Mouse (Mus musculus) heart, embryonic 13.5 days (tissue): Measurements from ENCODE around the gene Ddr1. TPM values are rescaled to one million over a fixed set of nuclear protein-coding genes. Genes with fewer than 3 reads are reported as not detected.
A peak's percentile ranks its signal among the peaks of the same experiment; 100 is the strongest.

Experiments used
- ATAC-seq: fragments of 200-750 bp; cut with Nextera tagmentation; 2 replicates; pipeline ENCODE4 v1.8.0; 2017; ENCODE audit warnings: moderate TSS enrichment; ENCODE audit not compliant: insufficient number of reproducible peaks, low FRiP score, low TSS enrichment; ENCODE audit errors: extremely low read depth
- H3K27ac ChIP-seq: fragments of 300-500 bp; sonication (generic); replicated peaks from 2 replicates; pipeline ENCODE4 v1.5.1; 2015; ENCODE audit warnings: moderate library complexity, mild to moderate bottlenecking, inconsistent platforms
- H3K27me3 ChIP-seq: fragments of 300-500 bp; sonication (generic); replicated peaks from 2 replicates; pipeline ENCODE4 v1.6.1; 2015; ENCODE audit warnings: mild to moderate bottlenecking, inconsistent platforms
- H3K36me3 ChIP-seq: fragments of 300-500 bp; sonication (generic); 2 replicates; pipeline ENCODE4 v1.6.1; 2015; ENCODE audit warnings: mild to moderate bottlenecking, inconsistent platforms
- H3K4me1 ChIP-seq: fragments of 300-500 bp; sonication (generic); 2 replicates; pipeline ENCODE4 v1.6.1; 2015; ENCODE audit warnings: inconsistent platforms
- H3K4me2 ChIP-seq: fragments of 300-500 bp; sonication (generic); 2 replicates; pipeline ENCODE4 v1.6.1; 2015; ENCODE audit warnings: inconsistent platforms, mild to moderate bottlenecking, moderate library complexity
- H3K4me3 ChIP-seq: fragments of 300-500 bp; sonication (generic); 2 replicates; pipeline ENCODE4 v1.5.1; 2015; ENCODE audit warnings: moderate library complexity, mild to moderate bottlenecking, inconsistent platforms
- H3K9ac ChIP-seq: fragments of 300-500 bp; sonication (generic); 2 replicates; pipeline ENCODE4 v1.6.1; 2015; ENCODE audit warnings: inconsistent platforms, mild to moderate bottlenecking, moderate library complexity
- H3K9me3 ChIP-seq: fragments of 300-500 bp; sonication (generic); 2 replicates; pipeline ENCODE4 v1.6.1; 2016; ENCODE audit warnings: inconsistent platforms
- WGBS: fragments of 180-500 bp; shearing (Covaris S2); methylation state at CpG from one replicate; pipeline ENCODE4 v1.1.7; 2015; ENCODE audit warnings: mixed read lengths; 5-methylcytosine and 5-hydroxymethylcytosine counted together
- polyA plus RNA-seq: library from polyadenylated mRNA; unstranded; fragments of >200 nt; fragmentation: Nextera tagmentation; extraction: Ambion mirVana; gene quantifications from 2 replicates; pipeline ENCODE4 v1.2.1, GENCODE M21; 2015

Ddr1 gene
- polyA plus RNA-seq, 1 experiment from 2014 or later, result 122 TPM

DNA sequence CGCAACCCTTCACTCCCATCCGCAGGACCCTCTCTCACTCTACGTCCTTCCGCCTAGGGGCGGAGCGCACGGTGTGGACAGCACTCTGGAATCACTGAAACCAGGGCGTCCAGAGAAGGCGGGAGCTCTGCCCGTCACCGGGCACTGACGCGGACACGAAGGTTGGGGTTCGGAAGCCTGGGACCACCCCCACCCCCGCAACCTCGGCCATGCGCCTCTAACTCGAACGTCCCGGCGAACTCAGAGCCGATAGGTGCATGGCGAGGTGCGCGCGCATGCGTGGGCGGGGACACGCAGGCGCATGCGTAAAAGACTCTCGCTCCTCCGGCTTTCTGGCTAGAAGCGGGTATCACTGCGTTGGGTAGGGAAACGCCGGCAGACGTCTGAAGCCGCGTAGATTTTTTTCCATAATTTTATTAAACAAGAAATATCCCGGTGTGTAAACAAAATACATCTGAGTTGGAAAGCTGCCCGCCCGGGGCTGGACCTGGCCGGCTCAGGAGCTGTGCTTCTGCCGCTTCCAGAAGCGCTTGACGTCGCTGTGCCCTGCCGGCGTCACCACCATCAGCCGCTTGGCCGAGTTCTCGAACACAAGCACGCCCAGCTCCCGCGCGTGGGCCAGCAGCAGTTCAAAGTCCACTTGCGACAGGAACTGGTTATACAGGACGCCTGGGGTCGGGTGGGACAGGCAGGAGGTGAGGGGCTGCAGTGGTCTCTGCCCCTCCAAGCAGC, 36.9 kb downstream of the Ddr1 start, which contains the start of gene Vars2:
Gene Vars2 (minus strand): TSS at position 259 of the 732 bp plus-strand sequence.
- Histone ChIP-seq H3K9ac (peak within 1 kb of the TSS; percentile 95), H3K36me3 (peaks cover 54% of the 10 kb centered on the region), H3K9me3 (no peaks in the 10 kb centered on the region), H3K27me3 (no peaks in the 10 kb centered on the region), H3K4me3 (peak within 1 kb of the TSS; percentile 85), H3K4me2 (peak within 1 kb of the TSS; percentile 97), H3K27ac (peak within 1 kb of the TSS; percentile 84), H3K4me1 (peaks cover 19% of the 10 kb centered on the region)
- WGBS, result under 1% methylated on average over 61 of the region's 61 CpGs
- peak; percentile 74 for ATAC-seq

DNA sequence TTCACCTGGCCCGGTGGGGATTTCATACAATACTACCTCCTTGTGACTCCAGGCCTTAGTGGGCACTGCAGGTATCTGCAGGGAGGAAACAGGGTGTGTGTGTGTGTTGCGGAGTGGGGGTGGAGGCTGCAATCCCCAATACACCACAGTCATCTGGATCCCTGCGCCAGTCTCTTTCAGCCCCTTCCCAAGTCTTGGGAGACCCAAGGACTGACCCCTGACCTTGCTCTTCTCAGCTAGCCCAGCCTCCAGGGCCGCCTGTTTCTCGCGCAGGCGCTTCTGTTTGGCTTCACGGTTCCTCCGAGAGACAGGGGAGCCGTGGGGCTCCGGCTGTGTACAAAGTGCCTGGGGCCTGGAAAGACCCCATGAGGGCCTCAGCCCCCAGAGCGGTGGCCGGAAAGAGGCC, 37.6 kb downstream of the Ddr1 start:
- Histone ChIP-seq H3K4me2 (peak overlapping the region; percentile 97), H3K27me3 (no peaks in the 10 kb centered on the region), H3K27ac (peak overlapping the region; percentile 84), H3K9ac (peak overlapping the region; percentile 95), H3K9me3 (no peaks in the 10 kb centered on the region), H3K36me3 (peaks cover 56% of the 10 kb centered on the region), H3K4me1 (peaks cover 19% of the 10 kb centered on the region), H3K4me3 (peak overlapping the region; percentile 85)
- ATAC-seq, result peak; percentile 0; the same call in 1 of the 2 replicates
- WGBS, result 3% methylated on average over 13 of the region's 13 CpGs

DNA sequence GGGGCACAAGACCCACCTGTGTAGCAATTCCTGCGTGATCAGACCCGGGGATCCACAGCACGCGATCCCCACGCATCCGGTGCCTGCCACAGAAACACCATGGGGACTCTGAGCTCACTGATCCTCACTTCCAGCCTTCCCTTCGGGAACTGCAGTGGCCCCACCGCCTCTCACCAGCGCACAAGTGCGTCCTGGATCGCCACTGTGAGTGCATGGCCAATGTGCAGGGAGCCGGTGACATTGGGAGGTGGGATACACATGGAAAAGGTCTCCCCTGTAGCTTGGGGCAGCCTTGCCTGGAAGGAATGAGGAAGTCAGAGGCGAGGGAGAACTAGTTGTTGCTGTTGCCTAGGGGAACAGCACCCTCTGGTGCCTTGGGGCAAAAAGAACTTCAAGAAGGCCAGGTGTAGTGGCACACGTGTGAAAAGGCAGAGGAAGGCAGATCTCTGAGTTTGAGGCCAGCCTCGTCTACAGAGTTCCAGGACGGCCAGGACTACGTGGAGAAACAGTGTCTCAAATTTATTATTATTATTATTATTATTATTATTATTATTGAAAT, 38.4 kb downstream of the Ddr1 start:
- peak overlapping the region; percentile 97 for H3K4me2 ChIP-seq
- WGBS, result 75% methylated on average over 17 of the region's 17 CpGs

DNA sequence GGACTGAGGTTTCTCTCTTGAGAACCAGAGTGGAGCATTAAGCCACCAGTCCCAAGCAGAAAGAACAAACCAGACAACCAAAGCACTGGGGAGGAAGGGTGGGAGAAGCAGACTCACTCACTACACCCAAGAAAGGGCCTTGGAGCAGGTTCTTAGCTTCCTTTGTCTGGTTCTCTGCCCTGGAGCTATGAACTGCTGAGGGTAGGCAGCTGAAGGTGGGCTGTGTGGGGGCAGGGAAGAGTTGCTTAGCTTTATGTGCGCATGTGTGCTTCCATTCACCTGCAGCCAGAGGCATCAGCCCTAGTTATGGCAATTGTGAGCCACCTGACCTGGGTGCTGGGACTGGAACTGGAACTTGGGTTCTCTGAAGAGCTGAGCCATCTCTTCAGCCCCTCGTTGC, 51.3 kb downstream of the Ddr1 start:
- Histone ChIP-seq H3K27ac (no peak overlapping the region), H3K4me2 (no peak overlapping the region), H3K4me3 (no peak overlapping the region), H3K36me3 (peaks cover 33% of the 10 kb centered on the region), H3K9ac (no peak overlapping the region), H3K27me3 (no peaks in the 10 kb centered on the region; the same call in 1 of the 2 replicates), H3K4me1 (no peaks in the 10 kb centered on the region), H3K9me3 (no peaks in the 10 kb centered on the region)
- no peak for ATAC-seq
- whole genome bisulfite sequencing, result 70% methylated on average over 2 of the region's 2 CpGs

More for the DNA sequence above, 38.4 kb downstream of the Ddr1 start:
- Histone ChIP-seq H3K4me1 (peaks cover 19% of the 10 kb centered on the region), H3K9me3 (no peaks in the 10 kb centered on the region), H3K27ac (no peak overlapping the region), H3K9ac (peak overlapping the region; percentile 95), H3K4me3 (no peak overlapping the region), H3K36me3 (peaks cover 59% of the 10 kb centered on the region), H3K27me3 (no peaks in the 10 kb centered on the region)
- ATAC-seq, result no peak

DNA sequence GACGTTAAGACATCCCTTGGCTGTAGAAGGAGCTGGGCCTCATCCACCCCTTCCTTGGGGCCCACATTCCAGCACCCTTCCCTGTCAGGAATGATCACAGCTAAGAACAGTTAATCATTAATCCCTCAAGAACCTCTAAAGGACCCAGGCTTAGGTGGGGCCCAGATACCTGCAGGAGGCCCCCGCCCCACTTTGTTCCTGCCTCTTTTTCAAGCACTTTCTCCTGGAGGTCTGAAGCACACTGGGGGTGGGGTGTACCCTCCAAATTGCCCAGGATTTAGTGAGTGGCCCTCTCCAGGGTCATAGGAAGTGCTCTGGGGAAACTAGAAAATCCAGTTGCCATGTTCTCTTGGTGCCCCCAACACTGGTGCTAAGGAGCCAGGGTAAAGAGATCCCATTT, 55.0 kb downstream of the Ddr1 start:
- Histone ChIP-seq H3K9ac (no peak overlapping the region), H3K4me2 (no peak overlapping the region), H3K9me3 (no peaks in the 10 kb centered on the region), H3K4me3 (no peak overlapping the region), H3K27ac (no peak overlapping the region), H3K27me3 (peaks cover 16% of the 10 kb centered on the region), H3K4me1 (no peaks in the 10 kb centered on the region), H3K36me3 (no peaks in the 10 kb centered on the region)
- 67% methylated on average over 2 of the region's 2 CpGs for WGBS
- ATAC-seq, result no peak

DNA sequence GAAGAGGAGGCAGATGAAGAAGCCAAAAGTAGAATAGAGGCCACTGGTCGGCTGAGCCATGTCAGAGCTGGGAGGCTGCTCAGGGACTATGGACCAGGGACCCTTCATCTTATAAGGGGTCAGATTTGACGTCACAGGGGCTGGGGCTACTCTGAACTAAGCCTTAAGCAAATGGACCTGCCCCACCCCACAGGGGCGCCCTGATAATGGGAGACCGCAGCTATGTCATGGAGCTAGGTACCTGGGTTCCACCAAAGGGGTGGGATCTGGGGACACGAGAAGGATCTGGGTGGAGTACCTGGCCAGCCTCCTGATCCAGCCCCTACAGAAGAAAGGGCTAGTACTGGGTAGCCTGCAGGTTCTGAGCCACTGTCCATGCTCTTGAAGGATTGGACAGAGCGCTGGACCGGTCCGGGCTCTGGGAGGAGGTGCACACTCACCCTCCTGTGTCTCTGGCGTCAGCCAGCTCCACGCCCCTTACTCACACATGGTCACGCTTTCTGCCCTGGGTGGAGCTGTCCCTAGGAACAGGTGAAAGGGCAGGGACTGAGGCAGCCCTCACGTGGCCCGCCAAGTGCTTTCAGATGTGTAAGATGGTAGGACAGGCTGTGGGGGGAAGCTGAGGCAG, 60.7 kb downstream of the Ddr1 start, which contains the start of gene Mucl3:
Gene Mucl3 (minus strand): TSS at position 87 of the 628 bp plus-strand sequence.
- H3K4me3 ChIP-seq, result no peak within 1 kb of the TSS
- H3K36me3 ChIP-seq, result no peaks in the 10 kb centered on the region
- H3K27me3 ChIP-seq, result peaks cover 40% of the 10 kb centered on the region
- no peak for ATAC-seq
- H3K4me1 ChIP-seq, result peaks cover 10% of the 10 kb centered on the region
- H3K9me3 ChIP-seq, result no peaks in the 10 kb centered on the region
- H3K4me2 ChIP-seq, result no peak within 1 kb of the TSS
- H3K27ac ChIP-seq, result no peak within 1 kb of the TSS
- 64% methylated on average over 13 of the region's 13 CpGs for WGBS
- no peak within 1 kb of the TSS for H3K9ac ChIP-seq

DNA sequence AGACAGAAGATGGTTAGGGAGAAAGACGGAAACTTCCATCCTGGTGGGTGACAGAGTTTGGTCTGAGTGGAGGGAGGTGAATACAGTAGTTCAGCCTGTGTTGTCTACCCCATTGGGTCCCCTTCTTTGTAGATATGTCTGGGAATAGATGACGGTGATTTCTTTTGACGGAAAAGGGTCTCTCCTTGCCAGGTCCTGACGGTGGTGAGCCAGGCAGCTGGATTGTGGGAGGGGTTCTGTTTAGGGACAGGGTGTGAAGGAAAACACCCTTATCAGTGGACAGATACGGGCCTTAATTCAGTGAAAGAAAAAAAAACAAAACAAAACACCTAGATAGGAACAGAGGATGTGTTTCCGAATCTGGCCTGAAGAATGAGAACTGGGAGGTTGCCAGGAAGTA, 65.1 kb downstream of the Ddr1 start:
- WGBS, result 28% methylated on average over 6 of the region's 6 CpGs
- Histone ChIP-seq H3K4me2 (peak overlapping the region; percentile 64), H3K27ac (peak overlapping the region; percentile 84), H3K4me1 (peaks cover 23% of the 10 kb centered on the region), H3K36me3 (no peaks in the 10 kb centered on the region), H3K9ac (peak overlapping the region; percentile 52), H3K27me3 (peaks cover 41% of the 10 kb centered on the region), H3K9me3 (no peaks in the 10 kb centered on the region), H3K4me3 (peak overlapping the region; percentile 33)
- ATAC-seq, result no peak

DNA sequence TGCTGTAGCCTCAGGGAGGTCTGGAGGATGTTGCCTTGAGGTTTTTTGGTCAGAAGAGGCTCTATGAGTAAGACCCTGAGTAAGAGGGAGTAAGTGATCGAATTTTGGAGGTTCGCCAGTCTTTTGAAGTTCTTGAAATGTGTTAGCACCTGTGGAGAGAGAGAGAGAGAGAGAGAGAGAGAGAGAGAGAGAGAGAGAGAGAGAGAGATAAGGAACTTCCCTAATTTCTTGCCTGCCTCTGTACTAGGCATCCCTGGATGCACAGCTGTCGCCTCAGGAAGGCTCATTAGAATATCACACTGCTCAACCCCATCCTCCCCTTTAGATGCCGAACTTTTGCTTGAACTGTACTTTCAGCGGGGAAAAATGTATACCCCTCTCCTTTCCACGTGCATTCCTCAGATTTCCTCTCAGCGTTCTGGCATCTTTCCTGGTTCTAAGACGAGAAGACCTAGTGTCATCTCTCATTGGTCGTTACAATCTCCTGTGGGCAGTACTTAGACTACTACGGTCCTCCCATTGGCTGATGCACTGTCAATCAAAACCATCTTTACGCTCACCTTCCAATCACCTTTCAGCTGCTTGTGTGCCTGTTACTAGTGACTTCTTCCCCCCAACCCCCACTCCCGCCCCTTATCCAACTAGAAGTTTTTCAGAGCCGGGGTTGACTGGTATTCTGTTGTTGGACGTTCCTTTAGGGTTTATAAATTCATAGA, 65.8 kb downstream of the Ddr1 start:
- 14% methylated on average over 14 of the region's 14 CpGs for WGBS
- Histone ChIP-seq H3K9ac (peak overlapping the region; percentile 52; the same call in 1 of the 2 replicates), H3K27ac (peak overlapping the region; percentile 84), H3K9me3 (no peaks in the 10 kb centered on the region), H3K4me3 (peak overlapping the region; percentile 33), H3K36me3 (no peaks in the 10 kb centered on the region), H3K4me2 (peak overlapping the region; percentile 64), H3K27me3 (peaks cover 34% of the 10 kb centered on the region), H3K4me1 (peaks cover 25% of the 10 kb centered on the region)
- peak; percentile 79 for ATAC-seq

DNA sequence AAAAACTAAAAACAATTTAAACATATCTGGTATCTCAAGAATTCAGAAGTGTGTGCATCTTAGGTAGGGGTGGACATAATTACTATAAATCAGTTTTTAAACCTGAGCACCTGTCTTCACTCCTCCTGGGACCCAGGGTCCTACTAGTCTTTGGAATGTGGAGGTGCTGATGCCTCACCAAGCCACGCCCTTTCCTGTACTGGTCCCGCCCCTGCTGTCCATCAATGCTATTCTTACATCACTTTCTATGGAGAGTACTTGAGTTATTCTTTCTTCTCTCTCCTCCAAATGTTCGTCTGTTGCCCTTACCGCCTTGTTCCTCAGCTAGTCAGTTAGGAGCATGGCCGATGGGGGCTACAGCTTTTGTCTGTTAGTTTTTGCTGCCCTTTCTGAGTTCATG, 68.1 kb downstream of the Ddr1 start:
- Histone ChIP-seq H3K9ac (no peak overlapping the region), H3K9me3 (no peaks in the 10 kb centered on the region), H3K4me1 (peaks cover 25% of the 10 kb centered on the region), H3K4me2 (peak overlapping the region; percentile 67), H3K27me3 (peaks cover 27% of the 10 kb centered on the region), H3K27ac (no peak overlapping the region), H3K36me3 (no peaks in the 10 kb centered on the region), H3K4me3 (no peak overlapping the region)
- no peak for ATAC-seq
- 34% methylated on average over 5 of the region's 5 CpGs for WGBS

DNA sequence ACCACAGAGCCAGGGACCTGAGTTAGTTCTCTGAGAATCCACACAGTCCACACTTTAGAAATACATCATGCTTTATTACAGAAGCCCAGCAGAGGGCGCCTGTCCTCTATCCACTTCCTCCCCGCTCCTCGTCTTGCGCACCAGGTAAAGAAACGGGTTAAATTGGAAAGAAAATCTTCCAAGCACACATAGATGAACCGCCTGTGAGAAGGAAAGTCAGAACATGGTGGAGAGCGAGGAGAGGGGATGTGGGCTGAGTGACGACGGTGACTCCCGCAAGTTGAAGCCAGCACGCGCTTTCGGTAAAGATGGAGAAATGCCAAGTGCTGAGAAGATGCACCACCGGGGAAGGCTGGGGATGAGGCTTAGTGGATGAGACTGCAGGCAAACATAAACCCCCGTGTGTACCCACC, 68.7 kb downstream of the Ddr1 start:
- peak overlapping the region; percentile 45; the same call in 1 of the 2 replicates for H3K9ac ChIP-seq
- peak overlapping the region; percentile 67 for H3K4me2 ChIP-seq
- WGBS, result 1% methylated on average over 15 of the region's 15 CpGs
- no peaks in the 10 kb centered on the region for H3K36me3 ChIP-seq
- peak overlapping the region; percentile 50 for H3K4me3 ChIP-seq
- ATAC-seq, result no peak
- H3K9me3 ChIP-seq, result no peaks in the 10 kb centered on the region
- peaks cover 25% of the 10 kb centered on the region for H3K4me1 ChIP-seq
- no peak overlapping the region for H3K27ac ChIP-seq
- peaks cover 27% of the 10 kb centered on the region for H3K27me3 ChIP-seq

DNA sequence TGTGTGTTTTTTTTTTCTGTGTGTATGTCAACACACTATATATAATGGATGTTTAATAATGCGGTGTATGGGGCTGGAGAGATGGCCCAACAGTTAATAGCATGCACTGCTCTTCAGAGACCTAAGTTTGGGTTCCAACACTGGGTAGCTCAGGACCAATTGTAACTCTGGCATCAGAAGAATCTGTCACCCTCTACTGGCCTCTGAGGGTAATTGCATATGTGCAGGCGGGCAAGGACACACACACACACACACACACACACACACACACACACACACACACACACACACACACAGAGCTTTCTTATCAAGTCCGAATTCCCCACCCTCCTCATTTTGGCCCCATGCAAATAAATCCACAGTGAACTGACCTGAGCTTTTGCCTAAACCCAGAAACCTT, 69.2 kb downstream of the Ddr1 start:
- H3K4me1 ChIP-seq, result peaks cover 25% of the 10 kb centered on the region
- 68% methylated on average over 3 of the region's 3 CpGs for WGBS
- no peaks in the 10 kb centered on the region for H3K9me3 ChIP-seq
- ATAC-seq, result no peak
- no peak overlapping the region for H3K27ac ChIP-seq
- no peak overlapping the region for H3K4me2 ChIP-seq
- H3K27me3 ChIP-seq, result peaks cover 27% of the 10 kb centered on the region
- no peaks in the 10 kb centered on the region for H3K36me3 ChIP-seq
- no peak overlapping the region for H3K9ac ChIP-seq
- no peak overlapping the region for H3K4me3 ChIP-seq
